Mouse (Mus musculus) kidney, adult 2 months (tissue): Measurements from ENCODE around the gene Utrn.

Experiments
- CTCF ChIP-seq: fragments of 200-500 bp; conservative IDR thresholded peaks from 2 replicates; pipeline ENCODE4 v1.5.1; 2011; ENCODE audit warnings: low read depth, mild to moderate bottlenecking, control low read depth, low read length, moderate library complexity, mixed read lengths; ENCODE audit not compliant: insufficient read depth, insufficient read length
- POLR2A ChIP-seq: fragments of 200-500 bp; IDR thresholded peaks from one replicate; pipeline ENCODE4 v1.6.1; 2011; ENCODE audit warnings: low read depth, low read length, control low read depth

- no peak for TF ChIP-seq CTCF
- TF ChIP-seq POLR2A: no peak
These were observed 131.2 kb downstream of the Utrn start for GRCm38 (mm10) chr10:12737926-12738325.
